Mouse (Mus musculus) CH12.LX (cell line): ENCODE measurements around the gene Timmdc1. TPM values are rescaled to one million over a fixed set of nuclear protein-coding genes. Genes with fewer than 3 reads are reported as not detected.
A peak's percentile ranks its signal among the peaks of the same experiment; 100 is the strongest.

Source experiments
- DNase-seq: peaks from one replicate; pipeline ENCODE4 v3.0.0-alpha.2; 2013; ENCODE audit errors: extremely low read depth
- H3K27ac ChIP-seq: 2 replicates; pipeline ENCODE4 v1.5.1; 2012; ENCODE audit warnings: low read depth, mild to moderate bottlenecking, control low read depth, moderate library complexity; ENCODE audit not compliant: insufficient read depth
- H3K27me3 ChIP-seq: replicated peaks from 2 replicates; pipeline ENCODE3; 2012; ENCODE audit warnings: inconsistent platforms
- H3K36me3 ChIP-seq, 2 experiments: replicated peaks in 1 of 2; 2 replicates each; pipeline versions ENCODE3 to v1.6.1; 2012; ENCODE audit warnings: inconsistent platforms in 1 of 2, low read length in 1 of 2, mild to moderate bottlenecking in 1 of 2, mixed read lengths in 1 of 2, moderate library complexity in 1 of 2; ENCODE audit not compliant: control insufficient read depth in 1 of 2, insufficient read depth in 1 of 2
- H3K4me1 ChIP-seq, 2 experiments: 2 replicates each; pipeline ENCODE4 v1.6.1; 2012; ENCODE audit warnings: inconsistent platforms in 1 of 2, moderate library complexity in 1 of 2; ENCODE audit not compliant: insufficient read depth in 2 of 2, control insufficient read depth in 1 of 2
- H3K4me2 ChIP-seq: 2 replicates; pipeline ENCODE4 v1.6.1; 2012; ENCODE audit warnings: low read depth, mild to moderate bottlenecking, control low read depth; ENCODE audit not compliant: poor library complexity, insufficient read depth, severe bottlenecking
- H3K4me3 ChIP-seq, 3 experiments: fragments of 150-350 bp in 1 of 3; sonication (generic) in 1 of 3; replicated peaks in 1 of 3; 2 replicates each; pipeline versions ENCODE3 to v1.5.1; 2011 to 2012; ENCODE audit warnings: low read depth in 2 of 3, low read length in 2 of 3, mild to moderate bottlenecking in 2 of 3, moderate library complexity in 2 of 3, control low read depth in 1 of 3, improper control_type of control experiment in 1 of 3, inconsistent platforms in 1 of 3, mixed read lengths in 1 of 3; ENCODE audit not compliant: poor library complexity in 1 of 3
- H3K79me2 ChIP-seq: replicated peaks from 2 replicates; pipeline ENCODE4 v1.6.1; 2012; ENCODE audit warnings: mild to moderate bottlenecking, moderate library complexity; ENCODE audit not compliant: control insufficient read depth, poor library complexity, insufficient read depth, severe bottlenecking; ENCODE audit errors: extremely low read depth
- H3K9ac ChIP-seq: 2 replicates; pipeline ENCODE4 v1.6.1; 2012; ENCODE audit warnings: low read depth, mild to moderate bottlenecking, control low read depth, moderate library complexity; ENCODE audit not compliant: insufficient read depth
- H3K9me3 ChIP-seq: replicated peaks from 2 replicates; pipeline ENCODE3; 2012; ENCODE audit warnings: low read length, inconsistent platforms, mixed read lengths
- BHLHE40 ChIP-seq: IDR thresholded peaks from 2 replicates; pipeline ENCODE4 v1.6.1; 2011; ENCODE audit warnings: mild to moderate bottlenecking, low read depth, low read length, improper control_type of control experiment
- CHD1 ChIP-seq: IDR thresholded peaks from 2 replicates; pipeline ENCODE4 v1.6.1; 2012; ENCODE audit warnings: low read depth, low read length, improper control_type of control experiment, inconsistent platforms
- ETS1 ChIP-seq: conservative IDR thresholded peaks from 2 replicates; pipeline ENCODE4 v1.6.1; 2012; ENCODE audit warnings: low read depth, mild to moderate bottlenecking, inconsistent platforms, low read length, improper control_type of control experiment, moderate library complexity
- IRF4 ChIP-seq: IDR thresholded peaks from 2 replicates; pipeline ENCODE4 v1.6.1; 2014; ENCODE audit warnings: low read depth, mild to moderate bottlenecking, inconsistent platforms, low read length, improper control_type of control experiment
- JUND ChIP-seq: conservative IDR thresholded peaks from 2 replicates; pipeline ENCODE4 v1.6.1; 2011; ENCODE audit warnings: low read depth, low read length, improper control_type of control experiment
- KAT2A ChIP-seq: IDR thresholded peaks from 2 replicates; pipeline ENCODE4 v1.6.1; 2012; ENCODE audit warnings: low read length, improper control_type of control experiment, inconsistent platforms; ENCODE audit not compliant: insufficient replicate concordance
- MAZ ChIP-seq: IDR thresholded peaks from 2 replicates; pipeline ENCODE4 v1.6.1; 2012; ENCODE audit warnings: low read depth, mild to moderate bottlenecking, inconsistent platforms, low read length, improper control_type of control experiment, moderate library complexity
- MXI1 ChIP-seq: IDR thresholded peaks from 2 replicates; pipeline ENCODE4 v1.6.1; 2011; ENCODE audit warnings: mild to moderate bottlenecking, low read depth, low read length, improper control_type of control experiment
- MYC ChIP-seq: IDR thresholded peaks from 2 replicates; pipeline ENCODE4 v1.6.1; 2011; ENCODE audit warnings: low read depth, mild to moderate bottlenecking, improper control_type of control experiment, low read length
- NELFE ChIP-seq: IDR thresholded peaks from 2 replicates; pipeline ENCODE4 v1.6.1; 2011; ENCODE audit warnings: low read depth, low read length, improper control_type of control experiment
- POLR2A ChIP-seq: IDR thresholded peaks from 2 replicates; pipeline ENCODE4 v1.6.1; 2011; ENCODE audit warnings: low read depth, mild to moderate bottlenecking, improper control_type of control experiment, low read length
- POLR2AphosphoS2 ChIP-seq: IDR thresholded peaks from 2 replicates; pipeline ENCODE4 v1.6.1; 2011; ENCODE audit warnings: low read depth, low read length, improper control_type of control experiment
- RAD21 ChIP-seq: IDR thresholded peaks from 2 replicates; pipeline ENCODE4 v1.6.1; 2011; ENCODE audit warnings: low read depth, mild to moderate bottlenecking, low read length, improper control_type of control experiment, moderate library complexity
- SIN3A ChIP-seq: IDR thresholded peaks from 2 replicates; pipeline ENCODE4 v1.6.1; 2012; ENCODE audit warnings: low read length, improper control_type of control experiment, inconsistent platforms
- SMC3 ChIP-seq: IDR thresholded peaks from 2 replicates; pipeline ENCODE4 v1.6.1; 2011; ENCODE audit warnings: low read depth, low read length, improper control_type of control experiment
- TBP ChIP-seq: conservative IDR thresholded peaks from 2 replicates; pipeline ENCODE4 v1.6.1; 2011; ENCODE audit warnings: low read depth, low read length, improper control_type of control experiment
- TCF12 ChIP-seq: IDR thresholded peaks from 2 replicates; pipeline ENCODE4 v1.6.1; 2014; ENCODE audit warnings: low read depth, mild to moderate bottlenecking, inconsistent platforms, low read length, improper control_type of control experiment
- USF1 ChIP-seq: IDR thresholded peaks from 2 replicates; pipeline ENCODE4 v1.6.1; 2014; ENCODE audit warnings: low read depth, mild to moderate bottlenecking, inconsistent platforms, low read length, improper control_type of control experiment
- ZMIZ1 ChIP-seq: IDR thresholded peaks from 2 replicates; pipeline ENCODE4 v1.6.1; 2012; ENCODE audit warnings: low read depth, mild to moderate bottlenecking, inconsistent platforms, low read length, improper control_type of control experiment
- ZNF384 ChIP-seq: IDR thresholded peaks from 2 replicates; pipeline ENCODE4 v1.6.1; 2012; ENCODE audit warnings: low read depth, low read length, improper control_type of control experiment, inconsistent platforms
- dilution Hi-C: fragments of 300-500 bp; cut with MboI; formaldehyde crosslinking; loops from 2 replicates; pipeline ENCODE4 v1.14.3; 2020; ENCODE audit warnings: low sequenced_read_pairs; ENCODE audit not compliant: extremely low pct_unique_long_range_greater_than_20kb, extremely low pct_ligation_motif_present
- in situ Hi-C: fragments of 300-500 bp; cut with MboI; formaldehyde crosslinking; loops from 3 replicates; pipeline ENCODE4 v1.14.3; 2019; ENCODE audit warnings: low sequenced_read_pairs, low pct_ligation_motif_present, low pct_unique_long_range_greater_than_20kb, mixed read lengths
- polyA plus RNA-seq: library from polyadenylated mRNA; unstranded; fragments of >175 nt; gene quantifications from 2 replicates; pipeline ENCODE4 v1.2.1, GENCODE M21; 2012; ENCODE audit warnings: low read depth; ENCODE audit not compliant: insufficient read length
- total RNA-seq, 2 experiments: library from RNA; depleted of rRNA; stranded (reverse); fragments of 300-350 nt in 1 of 2; fragments of >200 nt in 1 of 2; gene quantifications; 2 replicates each; pipeline ENCODE4 v1.2.3; 2012 to 2014

Gene Timmdc1
- total and polyA plus RNA-seq, 3 experiments = 32.5 to 49.7 (median 45.1) TPM

- TF ChIP-seq TCF12 (peak; percentile 42; the same call in 1 of the 2 replicates), USF1 (no peak), ZMIZ1 (0 out of 2 replicates have a peak, but pooled peaks have one; percentile 30), SMC3 (no peak), RAD21 (no peak), BHLHE40 (no peak), POLR2A (no peak; the same call in 1 of the 2 replicates)
- TF ChIP-seq, all 38 proteins: peak for 8
These were observed 59.2 kb downstream of the Timmdc1 start (continued) for GRCm38 (mm10) chr16:38463305-38463704.

- no peaks in the 10 kb centered on the region for H3K9me3 ChIP-seq
- peak overlapping the region; percentile 87 for H3K27ac ChIP-seq
- no peaks in the 10 kb centered on the region for H3K27me3 ChIP-seq
- peaks cover 13 to 51% of the 10 kb centered on the region in 2 experiments; a peak in 3 of 4 replicates for H3K4me1 ChIP-seq
- H3K4me3 ChIP-seq = peak overlapping the region; percentile 57 to 98 (median 83)
- dilution Hi-C loops = no loop called here
- in situ Hi-C loops = loop anchor here (5.0 kb wide), 1 partner anchor 115 kb away; the partner anchor contains the start of genes Cox17 and Gm21987
- no peak for TF ChIP-seq MYC
- no peak for TF ChIP-seq SMC3
- no peak; the same call in 1 of the 2 replicates for TF ChIP-seq ZMIZ1
- TF ChIP-seq TBP = peak; percentile 56; the same call in 1 of the 2 replicates
- TF ChIP-seq ZNF384 = no peak
- TF ChIP-seq POLR2A = no peak; the same call in 1 of the 2 replicates
- no peak for TF ChIP-seq POLR2AphosphoS2
- peak; percentile 5; the same call in 1 of the 2 replicates for TF ChIP-seq SIN3A
- TF ChIP-seq MXI1 = peak; percentile 58
- TF ChIP-seq IRF4 = no peak
- no peak for TF ChIP-seq KAT2A
- TF ChIP-seq CHD1 = peak; percentile 87; the same call in 1 of the 2 replicates
- TF ChIP-seq BHLHE40 = no peak
- no peak for TF ChIP-seq ETS1
- TF ChIP-seq NELFE = no peak
- H3K4me2 ChIP-seq = peak overlapping the region; percentile 92
- peaks cover 28 to 56% of the 10 kb centered on the region in 2 experiments for H3K36me3 ChIP-seq
- DNase-seq = peak; percentile 53
- H3K79me2 ChIP-seq = peaks cover 98% of the 10 kb centered on the region
- H3K9ac ChIP-seq = peak overlapping the region; percentile 97
These were observed 60.3 kb downstream of the Timmdc1 start for GRCm38 (mm10) chr16:38462161-38462560.

GRCm38 (mm10) chr16:38461749-38462148, 60.7 kb downstream of the Timmdc1 start:
- Histone ChIP-seq H3K4me3 (peak overlapping the region; percentile 57 to 98 (median 83)), H3K27me3 (no peaks in the 10 kb centered on the region), H3K4me1 (peaks cover 13 to 46% of the 10 kb centered on the region in 2 experiments; a peak in 3 of 4 replicates), H3K36me3 (peaks cover 28 to 53% of the 10 kb centered on the region in 2 experiments), H3K9me3 (no peaks in the 10 kb centered on the region), H3K4me2 (peak overlapping the region; percentile 99), H3K27ac (peak overlapping the region; percentile 87)
- peak; percentile 56 for DNase-seq
- no peak for TF ChIP-seq USF1
- TF ChIP-seq ZNF384 = 0 out of 2 replicates have a peak, but pooled peaks have one; percentile 47
- TF ChIP-seq TCF12 = 0 out of 2 replicates have a peak, but pooled peaks have one; percentile 2
- no peak for TF ChIP-seq RAD21
- peak; percentile 86 for TF ChIP-seq TBP
- no peak for TF ChIP-seq JUND
- 0 out of 2 replicates have a peak, but pooled peaks have one; percentile 9 for TF ChIP-seq MAZ
- TF ChIP-seq POLR2A = peak; percentile 59
- peak; percentile 56; the same call in 1 of the 2 replicates for TF ChIP-seq SIN3A
- no peak for TF ChIP-seq ETS1
- TF ChIP-seq IRF4 = peak; percentile 45; the same call in 1 of the 2 replicates
- TF ChIP-seq, all 38 proteins: peak for 7
- H3K79me2 ChIP-seq = peaks cover 98% of the 10 kb centered on the region
- in situ Hi-C loops = loop anchor here (5.0 kb wide), 1 partner anchor 114 kb away; the partner anchor contains the start of genes Cox17 and Gm21987
- dilution Hi-C loops = no loop called here
- H3K9ac ChIP-seq = peak overlapping the region; percentile 97
